Mouse (Mus musculus) cerebellum, adult 2 months (tissue): ENCODE results near the gene Gucd1. TPM values are rescaled to one million over a fixed set of nuclear protein-coding genes. Genes with fewer than 3 reads are reported as not detected.
"Not testable (repeated sequence)": the region's sequence is repeated elsewhere in the genome, so short reads cannot be mapped to it uniquely, and the experiment has no call there.

Experiments used
- DNase-seq, 2 experiments: peaks; one replicate each; pipeline ENCODE4 v3.0.0; 2021
- H3K27ac ChIP-seq: fragments of 200-500 bp; 2 replicates; pipeline ENCODE4 v1.5.1; 2012; ENCODE audit warnings: low read length, control low read depth, inconsistent platforms; ENCODE audit not compliant: insufficient read depth
- H3K27me3 ChIP-seq: fragments of 200-500 bp; 2 replicates; pipeline ENCODE4 v1.6.1; 2012; ENCODE audit warnings: inconsistent platforms, mild to moderate bottlenecking, low read length, moderate library complexity; ENCODE audit not compliant: control insufficient read depth, insufficient read depth
- H3K4me1 ChIP-seq: fragments of 200-500 bp; 2 replicates; pipeline ENCODE4 v1.6.1; 2011; ENCODE audit warnings: low read length; ENCODE audit not compliant: control insufficient read depth, insufficient read depth
- H3K4me3 ChIP-seq: fragments of 200-500 bp; replicated peaks from 2 replicates; pipeline ENCODE3; 2011; ENCODE audit warnings: mild to moderate bottlenecking, low read depth, low read length, control low read depth; ENCODE audit not compliant: insufficient read depth
- CTCF ChIP-seq: fragments of 200-500 bp; IDR thresholded peaks from 2 replicates; pipeline ENCODE4 v1.5.1; 2011; ENCODE audit warnings: low read depth, mild to moderate bottlenecking, control low read depth, low read length, moderate library complexity, borderline replicate concordance; ENCODE audit not compliant: insufficient read depth
- POLR2A ChIP-seq: fragments of 200-500 bp; IDR thresholded peaks from 2 replicates; pipeline ENCODE4 v1.6.1; 2011; ENCODE audit warnings: low read length, control low read depth, borderline replicate concordance; ENCODE audit not compliant: insufficient read depth
- WGBS: fragments of 180-500 bp; shearing (Covaris S2); methylation state at CpG from one replicate; pipeline ENCODE4 v1.1.7; 2018; 5-methylcytosine and 5-hydroxymethylcytosine counted together
- polyA plus RNA-seq: library from polyadenylated mRNA; depleted of rRNA; stranded (reverse); fragments of >200 nt; gene quantifications from 2 replicates; pipeline ENCODE4 v1.2.3, GENCODE M21; 2012

Gucd1 gene
- polyA plus RNA-seq, 1 experiment: 20.7 TPM

DNA sequence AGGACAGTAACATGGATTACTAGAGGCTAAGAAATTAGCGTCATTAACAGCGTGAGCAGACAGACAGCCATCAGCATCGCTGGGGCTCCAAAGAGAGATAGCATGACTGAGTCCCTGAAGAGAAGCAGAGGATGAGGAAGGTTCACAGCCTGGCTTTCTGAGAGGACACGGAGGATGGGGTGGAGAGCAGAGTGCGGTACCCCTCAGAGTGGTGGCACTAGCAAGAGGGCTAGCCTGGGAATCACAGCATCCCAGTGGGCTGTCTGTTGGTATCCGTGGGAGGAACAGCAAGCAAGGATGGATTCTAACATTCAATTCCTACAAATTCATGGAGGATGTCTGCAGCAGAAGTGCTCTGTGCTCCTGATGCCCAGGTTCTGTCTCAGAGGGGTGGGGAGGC lies 33.7 kb downstream of the Gucd1 start:
- Histone ChIP-seq H3K4me3 (no peak overlapping the region), H3K4me1 (no peaks in the 10 kb centered on the region), H3K27ac (no peak overlapping the region), H3K27me3 (no peaks in the 10 kb centered on the region)
- WGBS: 89% methylated on average over 6 of the region's 6 CpGs
- no peak for DNase-seq
- TF ChIP-seq POLR2A (no peak), CTCF (no peak)

DNA sequence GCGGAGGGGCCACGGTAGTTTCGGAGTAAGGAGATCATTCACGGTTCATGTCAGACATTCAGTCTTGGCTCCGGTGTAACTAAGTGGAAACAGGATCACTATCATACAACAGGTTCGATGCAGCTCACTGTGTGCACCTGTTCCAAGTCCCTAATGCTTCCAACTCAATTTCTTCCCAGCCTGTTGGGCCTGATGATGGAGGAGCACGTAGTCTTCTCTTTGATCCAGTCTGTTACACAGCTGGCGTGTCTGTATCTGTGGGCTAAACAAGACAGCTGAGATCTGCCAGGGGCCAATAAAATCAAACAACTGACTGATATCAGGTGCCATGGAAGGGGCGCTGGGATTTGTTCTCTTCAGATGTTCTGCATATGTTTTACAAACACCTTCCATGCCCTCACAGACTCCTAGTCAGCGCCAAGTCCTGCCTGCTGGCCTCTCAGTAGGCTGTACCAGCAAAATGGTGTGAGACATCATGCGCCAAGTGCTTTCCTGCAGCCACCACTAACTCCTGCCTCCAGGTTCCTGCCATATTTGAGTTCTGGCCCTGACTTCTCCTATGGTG lies 34.8 kb downstream of the Gucd1 start:
- no peak overlapping the region for H3K27ac ChIP-seq

DNA sequence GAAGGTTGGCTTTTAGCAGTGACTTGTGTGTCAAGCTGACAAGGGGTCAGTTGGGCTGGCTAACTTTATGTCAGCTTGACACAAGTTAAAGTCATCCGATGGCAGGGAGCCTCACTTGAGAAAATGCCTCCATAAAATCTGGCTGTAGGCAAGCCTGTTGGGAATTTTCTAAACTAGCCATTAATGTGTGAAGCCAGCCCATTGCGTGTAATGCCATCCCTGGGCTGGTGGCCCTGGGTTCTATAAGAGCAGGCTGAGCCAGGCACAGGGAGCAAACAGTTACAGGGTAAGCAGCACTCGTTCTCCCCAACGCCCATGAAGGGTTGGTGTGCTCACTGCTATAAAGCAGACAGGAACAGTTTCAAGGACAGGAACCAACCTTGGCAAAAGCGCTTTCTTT lies 35.5 kb downstream of the Gucd1 start:
- Histone ChIP-seq H3K4me3 (no peak overlapping the region), H3K4me1 (no peaks in the 10 kb centered on the region), H3K27me3 (no peaks in the 10 kb centered on the region), H3K27ac (no peak overlapping the region)
- no peak for DNase-seq
- no peak for TF ChIP-seq CTCF
- TF ChIP-seq POLR2A: no peak
- WGBS: 80% methylated on average over 5 of the region's 5 CpGs

More for the DNA sequence above, 34.8 kb downstream of the Gucd1 start:
- Histone ChIP-seq H3K27me3 (no peaks in the 10 kb centered on the region), H3K4me3 (no peak overlapping the region), H3K4me1 (no peaks in the 10 kb centered on the region)
- no peak for DNase-seq
- 49% methylated on average over 11 of the region's 11 CpGs for WGBS
- no peak for TF ChIP-seq CTCF
- no peak for TF ChIP-seq POLR2A

DNA sequence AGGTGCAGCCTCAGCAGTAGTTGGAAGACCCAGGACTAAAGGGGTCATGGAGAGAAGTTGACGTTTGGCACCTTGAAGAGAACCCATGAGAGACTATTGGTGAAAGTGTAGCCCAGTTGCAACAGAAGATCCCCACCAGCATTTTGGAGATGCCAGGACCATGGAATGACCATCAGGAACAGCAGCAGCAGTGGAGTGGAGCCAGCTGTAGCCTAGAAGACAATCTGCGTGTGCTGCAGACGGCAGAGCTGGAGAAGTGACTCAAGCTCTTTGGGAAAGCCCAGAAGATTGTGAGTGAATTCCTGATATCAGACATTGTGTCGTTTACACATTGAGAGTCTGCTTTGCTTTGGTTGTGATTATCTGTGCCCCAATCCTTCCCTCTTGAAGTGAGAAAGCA lies 36.1 kb downstream of the Gucd1 start:
- H3K4me3 ChIP-seq: no peak overlapping the region
- no peak for TF ChIP-seq CTCF
- no peak for TF ChIP-seq POLR2A
- H3K4me1 ChIP-seq: no peaks in the 10 kb centered on the region
- no peak for DNase-seq
- no peak overlapping the region for H3K27ac ChIP-seq
- 76% methylated on average over 4 of the region's 4 CpGs for WGBS
- no peaks in the 10 kb centered on the region for H3K27me3 ChIP-seq

DNA sequence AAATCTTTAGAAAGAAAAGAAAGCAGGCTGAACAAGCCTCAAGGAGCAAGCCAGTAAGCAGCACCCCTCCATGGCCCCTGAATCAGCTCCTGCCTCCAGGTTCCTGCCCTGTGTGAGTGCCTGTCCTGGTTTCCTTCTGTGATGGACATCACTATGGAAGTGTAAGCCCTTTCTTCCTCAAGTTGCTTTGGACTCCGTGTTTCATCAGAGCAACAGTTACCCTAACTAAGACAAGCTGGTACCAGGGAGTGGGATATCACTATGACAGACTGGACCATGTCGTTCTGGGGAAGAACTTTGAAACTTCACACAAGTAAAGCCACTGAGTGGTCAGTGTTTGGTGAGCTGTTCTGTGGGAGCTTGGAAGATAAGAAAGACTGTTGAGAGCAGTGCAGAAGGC lies 37.8 kb downstream of the Gucd1 start:
- H3K4me1 ChIP-seq: no peaks in the 10 kb centered on the region
- 84% methylated on average over 2 of the region's 2 CpGs for WGBS
- no peak overlapping the region for H3K4me3 ChIP-seq
- TF ChIP-seq POLR2A (no peak), CTCF (no peak)
- H3K27ac ChIP-seq: no peak overlapping the region
- no peaks in the 10 kb centered on the region for H3K27me3 ChIP-seq
- no peak for DNase-seq

DNA sequence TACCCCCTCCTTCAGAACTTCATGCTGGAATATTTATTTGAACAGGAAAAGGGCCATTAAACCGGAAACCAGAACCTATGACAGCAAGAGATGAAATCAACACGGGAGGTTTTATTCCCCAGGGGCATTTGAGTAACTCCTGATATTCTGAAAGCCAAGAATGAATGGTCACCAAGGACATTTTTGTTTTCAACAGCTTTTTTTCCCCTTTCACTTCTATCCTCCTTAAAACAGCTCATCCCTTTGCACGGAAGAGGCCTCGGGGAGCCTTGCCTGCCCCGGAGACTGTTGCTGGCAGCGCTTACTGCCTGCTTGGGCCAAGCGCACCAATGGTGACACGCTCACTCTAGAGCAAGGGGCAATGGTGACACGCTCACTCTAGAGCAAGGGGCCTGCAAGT lies 40.7 kb downstream of the Gucd1 start:
- 45% methylated on average over 9 of the region's 9 CpGs for WGBS
- H3K27me3 ChIP-seq: no peaks in the 10 kb centered on the region
- no peak overlapping the region for H3K27ac ChIP-seq
- H3K4me1 ChIP-seq: no peaks in the 10 kb centered on the region
- DNase-seq: no peak
- no peak overlapping the region for H3K4me3 ChIP-seq
- TF ChIP-seq POLR2A (no peak), CTCF (no peak)

DNA sequence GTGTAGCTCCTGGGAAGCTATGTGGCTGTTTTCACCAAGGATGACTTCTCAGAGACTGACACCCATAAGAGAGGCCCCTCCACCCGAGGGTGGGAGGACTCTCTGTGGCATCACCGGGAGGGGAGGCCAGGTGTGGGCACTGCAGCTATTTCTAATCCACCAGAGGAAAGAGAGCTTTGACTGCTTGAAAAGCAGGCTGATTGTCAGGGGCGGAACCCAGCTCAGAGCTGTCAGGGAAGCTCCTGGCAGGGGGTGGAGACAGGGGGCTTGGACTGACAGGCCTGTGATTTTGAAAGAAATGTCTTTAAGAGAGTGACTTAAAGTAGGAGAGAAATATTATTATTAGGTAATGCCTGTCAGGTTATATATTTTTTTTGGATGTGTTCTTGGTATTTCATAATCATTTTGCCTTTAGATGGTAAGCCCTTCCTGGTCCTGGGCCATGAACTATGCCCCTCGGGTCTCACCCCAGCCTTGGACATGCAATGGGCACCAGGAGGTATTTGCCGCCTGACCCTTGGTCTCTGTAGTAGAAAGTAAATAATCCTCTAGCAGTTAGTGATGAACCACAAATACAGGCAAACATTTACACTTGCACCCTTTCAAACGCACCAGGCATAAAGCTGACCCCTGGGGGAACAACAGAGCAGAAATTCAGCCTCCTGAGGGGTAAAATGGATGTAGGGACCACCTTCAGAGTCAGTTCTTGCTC lies 42.5 kb downstream of the Gucd1 start:
- 55% methylated on average over 5 of the region's 6 CpGs for WGBS
- H3K4me3 ChIP-seq, H3K4me1 ChIP-seq, H3K27me3 ChIP-seq, H3K27ac ChIP-seq, DNase-seq: not testable (repeated sequence)

DNA sequence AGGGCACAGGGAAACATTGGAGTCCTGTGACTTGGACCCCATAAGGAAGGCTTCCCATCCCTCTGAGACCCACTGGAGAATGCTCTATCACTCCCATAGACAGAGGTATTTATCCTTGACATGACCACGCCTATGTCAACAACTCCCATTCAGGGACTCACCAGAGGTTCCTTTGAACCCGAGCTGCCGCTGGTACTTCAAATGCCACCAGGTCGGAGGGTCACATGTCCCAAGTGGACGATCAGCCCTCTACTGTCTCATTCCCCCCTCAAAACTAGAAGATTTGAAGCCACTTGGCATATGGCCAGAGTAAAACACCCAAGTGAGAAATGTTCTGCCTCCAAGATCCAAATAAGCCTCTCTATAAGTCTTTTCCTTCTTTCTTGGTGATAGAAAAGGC lies 43.2 kb downstream of the Gucd1 start:
- DNase-seq: no peak
- no peaks in the 10 kb centered on the region for H3K27me3 ChIP-seq
- WGBS: 42% methylated on average over 5 of the region's 5 CpGs
- no peak overlapping the region for H3K4me3 ChIP-seq
- no peaks in the 10 kb centered on the region for H3K4me1 ChIP-seq
- no peak for TF ChIP-seq CTCF
- no peak for TF ChIP-seq POLR2A
- H3K27ac ChIP-seq: no peak overlapping the region

DNA sequence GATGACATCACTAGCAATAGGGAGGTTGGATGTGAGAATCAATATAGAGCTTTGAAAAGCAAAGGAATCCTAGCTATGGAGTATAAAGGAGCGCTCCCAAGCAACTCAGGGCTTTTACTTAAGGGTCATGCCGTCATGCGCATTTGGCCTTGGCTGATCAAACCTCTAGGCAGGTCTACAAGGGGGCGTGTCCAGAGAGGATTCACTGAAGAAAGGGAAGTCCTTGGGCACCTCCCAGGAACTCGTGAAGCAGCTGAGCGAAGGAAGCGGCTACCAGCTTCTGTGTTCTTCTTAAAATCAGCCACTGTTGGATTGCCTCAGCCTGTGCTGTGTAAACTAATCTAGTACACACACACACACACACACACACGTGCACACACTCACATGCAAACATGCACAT lies 44.4 kb downstream of the Gucd1 start:
- no peaks in the 10 kb centered on the region for H3K4me1 ChIP-seq
- no peak for TF ChIP-seq CTCF
- no peak for TF ChIP-seq POLR2A
- H3K4me3 ChIP-seq: no peak overlapping the region
- no peak for DNase-seq
- no peak overlapping the region for H3K27ac ChIP-seq
- no peaks in the 10 kb centered on the region for H3K27me3 ChIP-seq
- 82% methylated on average over 8 of the region's 8 CpGs for WGBS
